Mouse (Mus musculus) hindbrain, embryonic 15.5 days (tissue): ENCODE measurements around the gene Mrpl54. TPM values are rescaled to one million over a fixed set of nuclear protein-coding genes. Genes with fewer than 3 reads are reported as not detected.

Source experiments
- ATAC-seq: fragments of 200-750 bp; cut with Nextera tagmentation; 2 replicates; pipeline ENCODE4 v1.8.0; 2017; ENCODE audit warnings: low read depth, moderate number of reproducible peaks, moderate TSS enrichment; ENCODE audit not compliant: low FRiP score
- H3K27ac ChIP-seq: fragments of 300-500 bp; sonication (generic); replicated peaks from 2 replicates; pipeline ENCODE4 v1.5.1; 2015; ENCODE audit warnings: mild to moderate bottlenecking, inconsistent platforms
- H3K27me3 ChIP-seq: fragments of 300-500 bp; sonication (generic); 2 replicates; pipeline ENCODE4 v1.6.1; 2015; ENCODE audit warnings: control low read depth, inconsistent platforms
- H3K36me3 ChIP-seq: fragments of 300-500 bp; sonication (generic); 2 replicates; pipeline ENCODE4 v1.6.1; 2015; ENCODE audit warnings: control low read depth, inconsistent platforms
- H3K4me1 ChIP-seq: fragments of 300-500 bp; sonication (generic); replicated peaks from 2 replicates; pipeline ENCODE4 v1.6.1; 2015; ENCODE audit warnings: control low read depth, inconsistent platforms
- H3K4me2 ChIP-seq: fragments of 300-500 bp; sonication (generic); 2 replicates; pipeline ENCODE4 v1.6.1; 2015; ENCODE audit warnings: moderate library complexity, mild to moderate bottlenecking, inconsistent platforms
- H3K4me3 ChIP-seq: fragments of 300-500 bp; sonication (generic); 2 replicates; pipeline ENCODE4 v1.5.1; 2015; ENCODE audit warnings: mild to moderate bottlenecking, inconsistent platforms
- H3K9ac ChIP-seq: fragments of 300-500 bp; sonication (generic); 2 replicates; pipeline ENCODE4 v1.6.1; 2015; ENCODE audit warnings: inconsistent platforms
- H3K9me3 ChIP-seq: fragments of 300-500 bp; sonication (generic); 2 replicates; pipeline ENCODE4 v1.6.1; 2016; ENCODE audit warnings: control low read depth, inconsistent platforms
- WGBS: fragments of 180-500 bp; shearing (Covaris S2); methylation state at CpG from one replicate; pipeline ENCODE4 v1.1.7; 2015; 5-methylcytosine and 5-hydroxymethylcytosine counted together
- polyA plus RNA-seq: library from polyadenylated mRNA; unstranded; fragments of >200 nt; fragmentation: Nextera tagmentation; extraction: Ambion mirVana; gene quantifications from 2 replicates; pipeline ENCODE4 v1.2.1, GENCODE M21; 2015

Gene Mrpl54
- polyA plus RNA-seq, 1 experiment from 2014 or later = 121 TPM

GRCm38 (mm10) chr10:81292554-81293333, 26.0 kb upstream of the Mrpl54 start, which contains the start of gene Pip5k1c:
TSS of gene Pip5k1c (plus strand) at chr10:81292963.
- Histone ChIP-seq H3K4me2 (peak within 1 kb of the TSS; percentile 71), H3K27me3 (0 out of 2 replicates have a peak, but pooled peaks cover 11% of the 10 kb centered on the region), H3K9ac (peak within 1 kb of the TSS; percentile 89), H3K9me3 (no peaks in the 10 kb centered on the region), H3K4me3 (peak within 1 kb of the TSS; percentile 90), H3K4me1 (peaks cover 41% of the 10 kb centered on the region), H3K27ac (peak within 1 kb of the TSS; percentile 92), H3K36me3 (no peaks in the 10 kb centered on the region)
- WGBS = under 1% methylated on average over 61 of the region's 80 CpGs
- ATAC-seq = peak; percentile 95

- H3K4me1 ChIP-seq = peaks cover 36% of the 10 kb centered on the region
- H3K27ac ChIP-seq = no peak within 1 kb of the TSS
- 0 out of 2 replicates have a peak, but pooled peaks cover 11% of the 10 kb centered on the region for H3K27me3 ChIP-seq
- peak within 1 kb of the TSS; percentile 71 for H3K4me2 ChIP-seq
- 75% methylated on average over 9 of the region's 9 CpGs for WGBS
- ATAC-seq = no peak
- peak within 1 kb of the TSS; percentile 90 for H3K4me3 ChIP-seq
- H3K9me3 ChIP-seq = no peaks in the 10 kb centered on the region
- H3K9ac ChIP-seq = no peak within 1 kb of the TSS
- H3K36me3 ChIP-seq = no peaks in the 10 kb centered on the region
Measured at GRCm38 (mm10) chr10:81291511-81292104, 24.9 kb upstream of the Mrpl54 start, which contains the start of gene Tjp3. TSS of gene Tjp3 (minus strand) at chr10:81291581.

GRCm38 (mm10) chr10:81290698-81291460, 24.1 kb upstream of the Mrpl54 start:
- Histone ChIP-seq H3K4me3 (no peak overlapping the region), H3K36me3 (no peaks in the 10 kb centered on the region), H3K27ac (no peak overlapping the region), H3K4me2 (peak overlapping the region; percentile 14), H3K9ac (no peak overlapping the region), H3K27me3 (0 out of 2 replicates have a peak, but pooled peaks cover 11% of the 10 kb centered on the region), H3K9me3 (no peaks in the 10 kb centered on the region), H3K4me1 (peaks cover 37% of the 10 kb centered on the region)
- ATAC-seq = no peak
- 13% methylated on average over 24 of the region's 24 CpGs for WGBS

GRCm38 (mm10) chr10:81289811-81290210, 23.1 kb upstream of the Mrpl54 start:
- no peak overlapping the region for H3K4me3 ChIP-seq
- H3K9me3 ChIP-seq = no peaks in the 10 kb centered on the region
- H3K27me3 ChIP-seq = peaks cover 16% of the 10 kb centered on the region; the same call in 1 of the 2 replicates
- no peak for ATAC-seq
- H3K4me2 ChIP-seq = no peak overlapping the region
- 62% methylated on average over 14 of the region's 14 CpGs for WGBS
- no peaks in the 10 kb centered on the region for H3K36me3 ChIP-seq
- H3K9ac ChIP-seq = no peak overlapping the region
- no peak overlapping the region for H3K27ac ChIP-seq
- H3K4me1 ChIP-seq = peaks cover 28% of the 10 kb centered on the region

GRCm38 (mm10) chr10:81289278-81289677, 22.5 kb upstream of the Mrpl54 start:
- peaks cover 17% of the 10 kb centered on the region; the same call in 1 of the 2 replicates for H3K27me3 ChIP-seq
- peaks cover 22% of the 10 kb centered on the region for H3K4me1 ChIP-seq
- no peak overlapping the region for H3K4me3 ChIP-seq
- no peaks in the 10 kb centered on the region for H3K36me3 ChIP-seq
- no peaks in the 10 kb centered on the region for H3K9me3 ChIP-seq
- WGBS = 6% methylated on average over 7 of the region's 7 CpGs
- H3K4me2 ChIP-seq = no peak overlapping the region
- ATAC-seq = no peak
- no peak overlapping the region for H3K27ac ChIP-seq
- no peak overlapping the region for H3K9ac ChIP-seq

- Histone ChIP-seq H3K4me3 (no peak overlapping the region), H3K27me3 (peaks cover 20% of the 10 kb centered on the region), H3K27ac (no peak overlapping the region), H3K9ac (no peak overlapping the region), H3K9me3 (no peaks in the 10 kb centered on the region), H3K36me3 (no peaks in the 10 kb centered on the region), H3K4me1 (peaks cover 16% of the 10 kb centered on the region), H3K4me2 (no peak overlapping the region)
- WGBS = 31% methylated on average over 6 of the region's 6 CpGs
- ATAC-seq = no peak
Measured at GRCm38 (mm10) chr10:81288601-81289000, 21.9 kb upstream of the Mrpl54 start.

- no peak overlapping the region for H3K4me3 ChIP-seq
- peaks cover 24% of the 10 kb centered on the region for H3K27me3 ChIP-seq
- H3K4me1 ChIP-seq = peaks cover 16% of the 10 kb centered on the region
- H3K9ac ChIP-seq = no peak overlapping the region
- ATAC-seq = no peak
- 61% methylated on average over 8 of the region's 8 CpGs for WGBS
- H3K36me3 ChIP-seq = no peaks in the 10 kb centered on the region
- H3K9me3 ChIP-seq = no peaks in the 10 kb centered on the region
- H3K27ac ChIP-seq = no peak overlapping the region
- no peak overlapping the region for H3K4me2 ChIP-seq
Measured at GRCm38 (mm10) chr10:81287513-81288157, 20.9 kb upstream of the Mrpl54 start.

GRCm38 (mm10) chr10:81286586-81286985, 19.9 kb upstream of the Mrpl54 start:
- Histone ChIP-seq H3K4me3 (no peak overlapping the region), H3K4me1 (peaks cover 16% of the 10 kb centered on the region), H3K36me3 (no peaks in the 10 kb centered on the region), H3K27ac (no peak overlapping the region), H3K4me2 (no peak overlapping the region), H3K9me3 (no peaks in the 10 kb centered on the region), H3K27me3 (peaks cover 28% of the 10 kb centered on the region), H3K9ac (no peak overlapping the region)
- 46% methylated on average over 6 of the region's 6 CpGs for WGBS
- ATAC-seq = no peak

- Histone ChIP-seq H3K9me3 (no peaks in the 10 kb centered on the region), H3K36me3 (no peaks in the 10 kb centered on the region), H3K27me3 (peaks cover 28% of the 10 kb centered on the region), H3K27ac (no peak overlapping the region), H3K4me2 (peak overlapping the region; percentile 89), H3K9ac (peak overlapping the region; percentile 44), H3K4me1 (peaks cover 10% of the 10 kb centered on the region), H3K4me3 (peak overlapping the region; percentile 49)
- 2% methylated on average over 54 of the region's 54 CpGs for WGBS
- peak; percentile 78 for ATAC-seq
Measured at GRCm38 (mm10) chr10:81285694-81286450, 19.1 kb upstream of the Mrpl54 start.

- Histone ChIP-seq H3K9me3 (no peaks in the 10 kb centered on the region), H3K27ac (no peak overlapping the region), H3K4me1 (peaks cover 6% of the 10 kb centered on the region), H3K27me3 (peaks cover 17% of the 10 kb centered on the region), H3K4me3 (no peak overlapping the region), H3K36me3 (no peaks in the 10 kb centered on the region), H3K9ac (no peak overlapping the region), H3K4me2 (0 out of 2 replicates have a peak overlapping the region, but pooled peaks have one; percentile 89)
- ATAC-seq = no peak
- WGBS = 11% methylated on average over 17 of the region's 17 CpGs
Measured at GRCm38 (mm10) chr10:81284719-81285118, 18.0 kb upstream of the Mrpl54 start.

GRCm38 (mm10) chr10:81284189-81284588, 17.5 kb upstream of the Mrpl54 start:
- peaks cover 16% of the 10 kb centered on the region for H3K27me3 ChIP-seq
- no peaks in the 10 kb centered on the region for H3K9me3 ChIP-seq
- peaks cover 6% of the 10 kb centered on the region for H3K4me1 ChIP-seq
- H3K4me3 ChIP-seq = no peak overlapping the region
- no peak overlapping the region for H3K4me2 ChIP-seq
- no peak overlapping the region for H3K27ac ChIP-seq
- ATAC-seq = no peak
- WGBS = 46% methylated on average over 6 of the region's 6 CpGs
- H3K9ac ChIP-seq = no peak overlapping the region
- no peaks in the 10 kb centered on the region for H3K36me3 ChIP-seq
